Mouse (Mus musculus) liver, embryonic 14.5 days (tissue): Measurements from ENCODE around the gene Nlrp4f.

Experiments used
- CTCF ChIP-seq: IDR thresholded peaks from 2 replicates; pipeline ENCODE4 v1.5.1; 2016; ENCODE audit warnings: antibody characterized with exemption, low read depth, control low read depth
- EP300 ChIP-seq: IDR thresholded peaks from 2 replicates; pipeline ENCODE4 v1.6.1; 2016; ENCODE audit warnings: antibody characterized with exemption, low read depth

DNA sequence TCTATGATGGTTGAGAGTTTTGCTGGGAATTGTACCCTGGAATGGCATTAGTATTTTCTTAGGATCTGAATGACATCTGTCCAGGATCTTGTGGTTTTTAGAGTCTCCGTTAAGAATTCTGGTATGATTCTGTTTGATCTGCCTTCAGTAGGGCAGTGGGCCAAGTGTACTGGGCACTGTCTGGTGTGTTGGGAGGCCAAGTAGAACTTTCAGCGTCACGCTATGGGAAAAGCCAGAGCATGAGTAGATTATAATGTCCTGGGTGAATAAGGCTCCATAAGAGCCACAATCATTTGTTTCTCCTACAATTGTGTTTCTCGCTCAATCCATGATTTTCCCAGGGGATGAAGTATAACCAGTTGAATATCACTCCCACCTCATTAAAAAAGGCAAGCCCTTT, 68.0 kb downstream of the Nlrp4f start, which contains the start of gene Olfr465-ps1:
- TF ChIP-seq CTCF (no peak), EP300 (no peak)
